Mouse (Mus musculus) brain, embryonic 14.5 days (tissue): ENCODE data around the gene Tgfbr3l. TPM values are rescaled to one million over a fixed set of nuclear protein-coding genes. Genes with fewer than 3 reads are reported as not detected.
"Not testable (repeated sequence)": the region's sequence is repeated elsewhere in the genome, so short reads cannot be mapped to it uniquely, and the experiment has no call there.

Source experiments
- DNase-seq: peaks from one replicate; pipeline ENCODE4 v3.0.0-alpha.2; 2011; ENCODE audit warnings: low read depth
- CTCF ChIP-seq: fragments of 200-500 bp; IDR thresholded peaks from 2 replicates; pipeline ENCODE4 v1.5.1; 2012; ENCODE audit warnings: inconsistent platforms, mild to moderate bottlenecking, moderate library complexity, borderline replicate concordance; ENCODE audit not compliant: insufficient read depth, insufficient read length; ENCODE audit errors: extremely low read depth
- POLR2A ChIP-seq: fragments of 200-500 bp; IDR thresholded peaks from 2 replicates; pipeline ENCODE4 v1.6.1; 2012; ENCODE audit warnings: mild to moderate bottlenecking, inconsistent platforms, borderline replicate concordance; ENCODE audit not compliant: poor library complexity, insufficient read depth, insufficient read length, severe bottlenecking; ENCODE audit errors: extremely low read depth
- polyA plus RNA-seq: library from polyadenylated mRNA; depleted of rRNA; stranded (reverse); fragments of >200 nt; gene quantifications from 2 replicates; pipeline ENCODE4 v1.2.3, GENCODE M21; 2012

Gene Tgfbr3l
- polyA plus RNA-seq, 1 experiment, result 47.4 TPM

- TF ChIP-seq CTCF (no peak), POLR2A (no peak)
- no peak for DNase-seq
These were observed 8.7 kb upstream of the Tgfbr3l start for GRCm38 (mm10) chr8:4239193-4239890.

DNA sequence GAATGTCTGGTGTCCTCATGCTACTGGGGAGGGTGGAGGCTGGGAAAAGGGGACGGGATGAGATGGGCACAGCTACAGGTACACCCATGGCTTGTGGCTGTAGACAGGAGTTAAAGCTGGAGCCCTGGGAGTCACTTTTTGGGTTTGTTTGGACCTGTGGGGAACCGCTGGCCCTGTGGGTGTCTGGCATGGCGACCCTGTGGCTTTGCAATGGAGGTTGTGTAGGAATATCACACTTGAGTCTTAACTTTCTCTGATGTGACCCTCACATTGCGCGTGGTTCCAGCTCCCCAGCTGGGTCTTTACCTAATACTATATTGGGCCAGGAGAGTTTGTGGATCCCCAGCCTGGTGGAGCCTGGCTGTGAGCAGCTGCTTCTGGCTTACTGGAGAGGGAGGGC lies 3.0 kb upstream of the Tgfbr3l start:
- DNase-seq, result no peak
- no peak for TF ChIP-seq POLR2A

- DNase-seq, result no peak
- TF ChIP-seq POLR2A (no peak), CTCF (no peak)
These were observed 2.3 kb upstream of the Tgfbr3l start for GRCm38 (mm10) chr8:4245737-4246136.

DNA sequence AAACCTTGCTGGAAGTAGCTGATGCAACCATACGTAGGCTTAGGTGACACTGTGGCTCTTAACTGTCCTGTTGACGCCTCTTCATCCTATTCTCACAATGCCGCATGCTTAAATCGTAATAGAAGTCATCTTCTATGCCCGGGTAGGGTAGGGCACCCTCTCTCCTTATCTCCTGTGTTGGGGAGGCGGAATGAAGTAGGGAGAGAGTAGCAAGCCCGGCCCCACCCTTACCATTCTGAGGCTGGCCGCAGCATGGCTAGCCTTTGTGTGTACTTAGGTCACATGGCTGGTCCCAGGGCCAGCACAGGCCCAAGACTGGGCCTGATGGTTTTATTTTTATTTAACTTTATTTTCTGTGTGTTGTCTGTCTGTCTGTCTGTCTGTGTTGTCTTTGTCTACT lies 773 bp upstream of the Tgfbr3l start:
- DNase-seq, result no peak
- no peak for TF ChIP-seq CTCF
- TF ChIP-seq POLR2A, result no peak

- TF ChIP-seq CTCF, result no peak
- TF ChIP-seq POLR2A, result no peak
- DNase-seq, result peak; percentile 35
These were observed 1.2 kb downstream of the Tgfbr3l start for GRCm38 (mm10) chr8:4249213-4249612.

- TF ChIP-seq CTCF, result peak; percentile 85
- TF ChIP-seq POLR2A, result no peak
- peak; percentile 82 for DNase-seq
These were observed 2.4 kb downstream of the Tgfbr3l start for GRCm38 (mm10) chr8:4250306-4250970.

GRCm38 (mm10) chr8:4252116-4252760 lies 4.2 kb downstream of the Tgfbr3l start:
- no peak for DNase-seq
- TF ChIP-seq CTCF (no peak), POLR2A (no peak)

DNA sequence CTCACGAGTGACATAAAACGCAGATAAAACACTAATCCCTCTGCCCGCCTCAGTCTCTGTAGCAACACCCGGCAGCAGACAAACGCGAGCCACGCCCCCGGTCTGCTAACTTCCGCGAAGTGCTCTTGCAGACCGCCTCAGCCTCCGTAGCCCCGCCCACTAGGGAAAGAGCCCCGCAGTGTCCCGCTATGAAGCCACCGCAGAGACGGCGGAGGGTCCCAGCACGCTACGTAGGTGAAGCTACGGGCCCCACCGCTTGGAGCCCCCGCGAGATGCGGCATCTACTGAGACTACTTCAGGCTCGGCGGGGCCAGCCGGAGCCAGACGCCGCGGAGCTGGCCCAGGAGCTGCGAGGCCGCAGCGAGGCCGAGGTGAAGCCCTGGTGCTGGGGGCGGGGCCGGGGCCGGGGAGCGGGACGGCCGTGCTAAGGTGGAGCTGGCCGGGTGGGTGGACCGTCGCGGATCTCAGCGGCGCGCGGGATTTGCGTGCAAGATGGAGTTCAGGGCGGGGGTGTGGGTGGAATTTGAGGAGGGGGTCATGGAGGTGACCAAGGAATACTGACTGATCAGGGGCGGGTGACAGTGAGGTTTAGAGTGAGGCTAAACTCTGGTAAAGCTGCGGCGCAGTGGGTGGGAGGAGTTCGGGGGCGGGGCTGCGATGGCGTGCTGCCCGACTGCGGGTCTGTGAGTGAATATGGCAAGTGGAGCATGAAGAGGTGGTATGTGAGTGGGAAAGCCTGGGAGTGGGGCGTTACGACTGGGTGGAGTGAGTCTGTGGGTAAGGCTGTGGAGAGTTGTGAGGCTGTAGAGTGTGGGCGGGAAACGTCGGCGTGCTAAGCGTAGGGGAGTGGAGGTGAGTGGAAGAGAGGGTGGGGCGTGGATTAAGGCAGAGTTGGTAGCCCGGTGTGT lies 5.2 kb downstream of the Tgfbr3l start, which contains the start of gene Snapc2:
Gene Snapc2 (plus strand): TSS at position 147 of the 908 bp plus-strand sequence.
- DNase-seq, result peak; percentile 98
- peak; percentile 50; the same call in 1 of the 2 replicates for TF ChIP-seq POLR2A
- no peak for TF ChIP-seq CTCF

DNA sequence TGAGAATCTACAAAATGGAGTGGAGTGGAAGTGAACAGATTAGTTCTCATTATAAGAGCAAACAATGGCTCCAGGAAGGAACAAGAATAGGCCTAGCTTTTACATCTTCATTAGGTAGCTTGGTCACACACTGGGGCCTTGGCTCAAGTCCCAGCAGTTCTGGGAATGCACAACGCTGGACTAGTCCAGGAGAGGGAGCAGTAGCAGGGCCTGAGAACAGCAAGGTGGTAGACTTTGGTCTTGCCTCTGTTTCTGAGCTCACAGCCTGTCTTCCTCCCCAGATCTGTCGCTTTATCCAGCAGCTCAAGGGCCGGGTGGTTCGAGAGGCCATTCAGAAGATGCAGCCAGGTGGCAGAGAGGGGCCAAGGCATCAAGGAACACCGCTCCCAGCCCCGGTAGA lies 6.0 kb downstream of the Tgfbr3l start:
- DNase-seq, result peak; percentile 93

GRCm38 (mm10) chr8:4255471-4255870 lies 7.5 kb downstream of the Tgfbr3l start:
- not testable (repeated sequence) for DNase-seq

More for the DNA sequence above, 6.0 kb downstream of the Tgfbr3l start:
- TF ChIP-seq POLR2A (no peak), CTCF (peak; percentile 51; the same call in 1 of the 2 replicates)

GRCm38 (mm10) chr8:4256911-4257310 lies 8.9 kb downstream of the Tgfbr3l start:
- peak; percentile 44 for DNase-seq
- no peak for TF ChIP-seq CTCF
- no peak for TF ChIP-seq POLR2A
